Mouse (Mus musculus) brain, embryonic 14.5 days (tissue): ENCODE data around the gene Tas2r137. TPM values are rescaled to one million over a fixed set of nuclear protein-coding genes. Genes with fewer than 3 reads are reported as not detected.

Source experiments
- DNase-seq: peaks from one replicate; pipeline ENCODE4 v3.0.0-alpha.2; 2011; ENCODE audit warnings: low read depth
- CTCF ChIP-seq: fragments of 200-500 bp; IDR thresholded peaks from 2 replicates; pipeline ENCODE4 v1.5.1; 2012; ENCODE audit warnings: inconsistent platforms, mild to moderate bottlenecking, moderate library complexity, borderline replicate concordance; ENCODE audit not compliant: insufficient read depth, insufficient read length; ENCODE audit errors: extremely low read depth
- POLR2A ChIP-seq: fragments of 200-500 bp; IDR thresholded peaks from 2 replicates; pipeline ENCODE4 v1.6.1; 2012; ENCODE audit warnings: mild to moderate bottlenecking, inconsistent platforms, borderline replicate concordance; ENCODE audit not compliant: poor library complexity, insufficient read depth, insufficient read length, severe bottlenecking; ENCODE audit errors: extremely low read depth
- polyA plus RNA-seq: library from polyadenylated mRNA; depleted of rRNA; stranded (reverse); fragments of >200 nt; gene quantifications from 2 replicates; pipeline ENCODE4 v1.2.3, GENCODE M21; 2012; rRNA removed

Tas2r137 gene
- polyA plus RNA-seq, 1 experiment: 0.25 TPM

DNA sequence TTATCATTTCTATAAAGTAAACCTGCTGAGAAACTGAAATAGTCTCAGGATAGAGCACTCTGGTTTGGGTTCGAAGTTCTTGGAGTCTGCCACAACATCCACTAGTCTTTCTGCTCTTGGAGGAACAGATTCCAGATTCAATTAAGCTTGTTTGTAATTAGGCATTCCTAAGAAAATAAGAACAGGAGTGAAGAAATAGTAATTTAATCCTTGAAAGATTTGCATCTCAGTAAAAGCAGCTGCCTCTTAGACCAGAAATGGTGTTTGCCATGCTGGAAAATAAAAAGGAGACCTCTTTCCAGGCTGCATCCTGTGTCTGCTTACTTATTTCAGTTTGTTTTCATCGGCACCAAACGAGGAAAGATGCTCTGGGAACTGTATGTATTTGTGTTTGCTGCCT lies 2.2 kb downstream of the Tas2r137 start, which contains the start of gene Tas2r108:
Gene Tas2r108, plus strand, starts transcription at position 301 of the 400 bp plus-strand sequence.
- TF ChIP-seq POLR2A (no peak), CTCF (no peak)

DNA sequence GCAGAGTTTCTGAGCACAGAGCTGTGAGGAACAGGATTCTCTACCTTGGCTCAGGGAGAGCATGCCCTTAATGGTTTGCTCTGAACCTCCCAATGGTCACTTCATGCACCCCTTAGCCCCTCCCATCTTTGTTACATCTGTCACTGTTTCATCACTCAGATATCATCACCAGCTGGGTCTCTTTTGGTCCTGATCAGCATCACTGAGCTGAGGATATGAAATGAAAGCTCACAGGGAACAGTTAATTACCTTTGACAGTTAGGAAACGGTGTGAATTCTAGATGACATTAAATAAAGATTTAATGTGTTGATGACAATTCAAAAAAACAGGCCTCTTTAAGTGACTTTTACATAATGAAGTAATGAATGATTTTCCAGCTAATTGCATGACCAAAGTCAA lies 28.4 kb downstream of the Tas2r137 start, which contains the start of gene Prss37:
Gene Prss37, minus strand, starts transcription at position 101 of the 400 bp plus-strand sequence.
- TF ChIP-seq POLR2A: no peak
- DNase-seq: no peak

More for the DNA sequence above, 2.2 kb downstream of the Tas2r137 start, which contains the start of gene Tas2r108:
- DNase-seq: no peak

Other genes starting within 250 kb of the Tas2r137 start
- 30.0 and 33.2 TPM in 2 replicates for gene Agk, start 166.1 kb upstream of the Tas2r137 start, polyA plus RNA-seq
- gene E330009J07Rik, start 55.1 kb upstream of the Tas2r137 start, polyA plus RNA-seq: 17.8 and 26.4 TPM in 2 replicates
- gene Wee2, start 52.1 kb upstream of the Tas2r137 start, polyA plus RNA-seq: 0.13 and 0.14 TPM in 2 replicates
- 62.9 and 82.4 TPM in 2 replicates for gene Ssbp1, start 19.9 kb upstream of the Tas2r137 start, polyA plus RNA-seq
- gene Tas2r108, start 2.3 kb downstream of the Tas2r137 start, polyA plus RNA-seq: 0.27 and 0.49 TPM in 2 replicates
- gene Prss37, start 28.3 kb downstream of the Tas2r137 start, polyA plus RNA-seq: not detected in 2 replicates
- not detected in 2 replicates for gene Olfr461, start 63.8 kb downstream of the Tas2r137 start, polyA plus RNA-seq
- gene Olfr460, start 78.3 kb downstream of the Tas2r137 start, polyA plus RNA-seq: 0.26 and 0.27 TPM in 2 replicates
- 0.21 and 0.55 TPM in 2 replicates for gene Clec5a, start 94.6 kb downstream of the Tas2r137 start, polyA plus RNA-seq
- not detected in 2 replicates for gene Tas2r138, start 122.1 kb downstream of the Tas2r137 start, polyA plus RNA-seq
- gene Mgam, start 137.6 kb downstream of the Tas2r137 start, polyA plus RNA-seq: 0.03 and 0.10 TPM in 2 replicates